Mouse (Mus musculus): ENCODE measurements around the gene Gm13199.

Gm13199 gene

GRCm38 (mm10) chr2:5821264-5821663 lies 41.5 kb downstream of the Gm13199 start:
- no peak for DNase-seq

Measured in kidney, postnatal 14 days (tissue).